Mouse (Mus musculus): ENCODE data around the gene Abcb8. TPM values are rescaled to one million over a fixed set of nuclear protein-coding genes. Genes with fewer than 3 reads are reported as not detected.
A peak's percentile ranks its signal among the peaks of the same experiment; 100 is the strongest.

Gene Abcb8
- polyA plus RNA-seq, 1 experiment from 2014 or later, result 45.7 TPM

DNA sequence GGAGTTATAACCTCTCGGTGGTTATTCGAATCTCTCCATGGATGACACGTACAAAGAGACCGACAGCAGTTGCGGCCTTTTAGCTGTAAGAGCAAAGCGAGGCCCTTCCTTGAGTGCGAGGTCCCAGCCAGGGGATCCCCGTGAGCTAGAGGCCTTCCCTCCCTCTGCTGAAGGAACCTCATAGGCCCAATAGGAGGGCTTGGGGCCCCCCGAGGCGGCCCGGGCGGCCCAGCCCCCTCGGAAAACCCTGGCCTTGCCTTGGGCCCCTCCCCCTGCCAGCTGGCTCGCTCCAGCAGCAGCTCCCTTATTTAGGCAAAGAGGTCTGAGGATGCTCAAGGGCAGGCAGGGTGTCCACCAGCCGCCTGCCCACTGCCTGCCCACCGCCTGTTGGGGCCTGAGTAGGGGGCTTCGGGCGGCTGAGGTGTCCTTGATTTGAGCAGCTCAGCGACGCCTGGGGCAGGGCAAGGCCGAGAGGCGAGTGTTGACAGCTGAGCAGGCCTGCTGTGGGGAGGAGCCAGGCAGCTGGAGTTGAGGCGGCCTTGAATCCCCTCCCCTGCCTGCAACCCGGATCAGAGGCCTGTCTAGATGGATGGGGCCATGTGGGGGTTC, 41.1 kb upstream of the Abcb8 start:
- peak overlapping the region; percentile 94 for H3K9ac ChIP-seq
- ATAC-seq (ENCODE audit: low FRiP score), result peak; percentile 12
- H3K4me2 ChIP-seq, result peak overlapping the region; percentile 87
- H3K4me1 ChIP-seq (replicated peaks), result peaks cover 65% of the 10 kb centered on the region
- H3K36me3 ChIP-seq, result no peaks in the 10 kb centered on the region
- peaks cover 20% of the 10 kb centered on the region for H3K27me3 ChIP-seq
- 2% methylated on average over 24 of the region's 24 CpGs for WGBS
- peak overlapping the region; percentile 98 for H3K27ac ChIP-seq
- H3K4me3 ChIP-seq, result peak overlapping the region; percentile 81
- H3K9me3 ChIP-seq, result no peaks in the 10 kb centered on the region

DNA sequence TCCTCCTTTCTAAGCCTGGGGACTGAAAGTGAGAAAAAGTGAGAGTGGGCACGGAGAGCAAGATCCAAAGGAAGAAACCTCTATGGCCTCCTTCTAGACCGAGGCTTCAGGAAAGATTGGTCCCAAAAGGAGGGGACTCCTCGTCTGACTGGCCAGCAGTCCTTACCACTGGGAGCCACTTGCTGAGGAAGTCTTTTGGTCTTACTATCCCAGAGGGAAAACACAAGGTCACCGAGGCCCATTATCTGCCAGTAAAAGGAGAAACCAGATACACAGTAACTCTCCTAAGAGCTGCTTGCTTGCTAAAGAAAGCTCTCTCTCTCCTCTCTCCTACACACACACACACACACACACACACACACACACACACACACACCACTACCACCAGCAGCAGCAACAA, 40.1 kb upstream of the Abcb8 start:
- Histone ChIP-seq H3K4me2 (no peak overlapping the region), H3K4me3 (no peak overlapping the region), H3K36me3 (no peaks in the 10 kb centered on the region), H3K4me1 (replicated peaks) (peaks cover 56% of the 10 kb centered on the region), H3K9me3 (no peaks in the 10 kb centered on the region), H3K27me3 (peaks cover 20% of the 10 kb centered on the region), H3K9ac (peak overlapping the region; percentile 94), H3K27ac (peak overlapping the region; percentile 98)
- WGBS, result 22% methylated on average over 4 of the region's 4 CpGs
- ATAC-seq (ENCODE audit: low FRiP score), result no peak

DNA sequence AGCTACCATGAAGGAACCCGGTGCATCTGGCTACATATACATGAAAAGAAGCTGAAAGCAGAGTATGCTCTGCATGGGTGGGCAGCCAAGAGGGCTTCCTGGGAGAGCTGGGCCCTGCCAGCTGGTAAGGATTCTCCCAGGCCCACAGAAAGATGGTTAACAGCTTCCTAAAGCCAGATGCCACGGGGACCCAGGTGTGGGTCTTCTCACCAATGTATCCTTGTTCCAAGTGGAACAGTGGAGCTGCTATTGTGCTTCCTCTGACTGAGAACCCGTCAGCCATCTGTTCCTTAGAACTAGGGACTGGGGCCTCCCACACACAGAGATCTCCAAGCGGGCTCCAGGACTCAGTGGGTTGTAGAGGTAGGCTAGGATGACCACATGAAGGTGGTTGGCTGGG, 36.7 kb upstream of the Abcb8 start:
- WGBS, result 43% methylated on average over 4 of the region's 4 CpGs
- Histone ChIP-seq H3K9me3 (no peaks in the 10 kb centered on the region), H3K4me1 (replicated peaks) (peaks cover 29% of the 10 kb centered on the region), H3K27me3 (0 out of 2 replicates have a peak, but pooled peaks cover 4% of the 10 kb centered on the region), H3K9ac (no peak overlapping the region), H3K4me2 (no peak overlapping the region), H3K36me3 (no peaks in the 10 kb centered on the region), H3K4me3 (no peak overlapping the region), H3K27ac (no peak overlapping the region)
- no peak for ATAC-seq (ENCODE audit: low FRiP score)

DNA sequence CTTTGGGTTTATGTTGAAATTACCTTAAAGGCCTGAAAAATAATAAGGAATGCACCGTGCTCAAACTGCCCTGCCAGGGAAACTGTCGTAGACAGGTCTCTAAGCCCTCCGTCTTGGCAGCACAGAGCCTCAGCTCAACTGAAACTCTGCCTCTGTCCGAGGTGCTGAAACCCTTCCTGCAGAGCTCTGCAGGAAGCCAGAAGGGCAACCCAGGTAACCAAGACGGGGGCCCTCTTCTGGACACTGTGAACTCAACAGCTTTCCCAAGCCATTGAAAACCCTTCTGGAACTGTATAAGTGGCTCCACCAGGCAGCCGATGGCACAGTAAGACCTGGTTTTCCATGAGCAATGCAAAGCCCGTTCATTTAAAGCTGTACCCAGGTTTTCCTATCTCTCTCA, 36.0 kb upstream of the Abcb8 start:
- H3K27ac ChIP-seq, result no peak overlapping the region
- H3K9ac ChIP-seq, result no peak overlapping the region
- H3K9me3 ChIP-seq, result no peaks in the 10 kb centered on the region
- peaks cover 22% of the 10 kb centered on the region for H3K4me1 ChIP-seq (replicated peaks)
- H3K4me2 ChIP-seq, result no peak overlapping the region
- H3K27me3 ChIP-seq, result 0 out of 2 replicates have a peak, but pooled peaks cover 4% of the 10 kb centered on the region
- no peak for ATAC-seq (ENCODE audit: low FRiP score)
- H3K4me3 ChIP-seq, result no peak overlapping the region
- H3K36me3 ChIP-seq, result no peaks in the 10 kb centered on the region
- 16% methylated on average over 7 of the region's 7 CpGs for WGBS

DNA sequence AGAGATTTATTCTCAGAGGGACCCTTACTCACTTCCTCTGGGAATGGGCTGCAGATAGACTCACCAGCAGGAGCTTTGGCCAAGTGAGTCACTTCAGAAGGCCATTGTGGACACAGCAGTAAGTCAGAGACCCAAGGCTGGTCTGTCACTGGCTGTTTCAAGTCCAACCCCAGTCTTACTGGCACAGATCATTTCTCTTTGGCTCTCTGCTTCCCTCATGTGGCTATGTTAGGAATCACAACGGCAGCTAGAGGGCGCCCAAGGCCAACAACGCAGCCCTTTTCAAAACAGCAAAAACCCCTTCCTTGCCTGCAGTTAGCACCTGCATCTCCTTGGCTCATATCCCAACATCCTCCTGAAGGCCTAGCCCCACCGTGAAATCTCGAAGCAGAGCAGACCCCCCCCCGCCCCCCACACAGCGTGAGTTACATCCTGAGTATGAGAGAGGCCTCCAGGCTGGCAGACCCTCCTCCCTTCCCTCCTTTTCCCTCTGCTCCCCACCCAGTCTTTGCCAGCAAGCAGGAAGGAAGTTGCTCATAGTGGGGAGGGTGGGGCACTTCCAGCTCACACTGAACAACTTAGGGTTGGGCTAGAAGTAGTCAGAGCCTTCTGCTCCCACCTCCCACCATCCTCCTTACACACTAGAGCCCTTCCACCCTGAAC, 32.5 kb upstream of the Abcb8 start:
- H3K27me3 ChIP-seq, result no peaks in the 10 kb centered on the region
- no peaks in the 10 kb centered on the region for H3K36me3 ChIP-seq
- H3K9ac ChIP-seq, result no peak overlapping the region
- no peak overlapping the region for H3K4me3 ChIP-seq
- 0 out of 2 replicates have a peak overlapping the region, but pooled peaks have one; percentile 12 for H3K27ac ChIP-seq
- H3K4me1 ChIP-seq (replicated peaks), result peaks cover 4% of the 10 kb centered on the region; the same call in 1 of the 2 replicates
- 0% methylated on average over 7 of the region's 7 CpGs for WGBS
- H3K4me2 ChIP-seq, result no peak overlapping the region
- peak; percentile 78 for ATAC-seq (ENCODE audit: low FRiP score)
- no peaks in the 10 kb centered on the region for H3K9me3 ChIP-seq

DNA sequence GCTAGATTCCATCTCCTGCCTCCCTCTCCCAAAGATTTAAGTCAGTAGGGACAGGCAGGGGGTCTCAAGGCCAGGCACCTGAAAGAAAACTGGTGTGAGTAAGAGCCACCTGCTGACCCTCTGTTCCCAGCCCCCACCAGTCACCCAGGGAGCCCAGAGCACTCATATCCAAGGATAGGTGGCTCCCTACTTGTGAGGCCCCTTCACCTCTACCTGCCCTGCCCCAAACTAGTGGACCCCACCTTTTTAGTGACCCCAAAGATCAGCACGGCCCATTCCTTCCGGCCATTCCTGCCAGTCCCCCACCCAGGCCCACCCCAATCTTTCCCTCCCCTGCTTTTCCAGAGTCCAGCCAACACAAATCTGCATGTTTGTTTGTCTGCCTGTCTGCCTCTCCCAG, 30.0 kb upstream of the Abcb8 start:
- Histone ChIP-seq H3K27ac (no peak overlapping the region), H3K9me3 (no peaks in the 10 kb centered on the region), H3K4me3 (no peak overlapping the region), H3K36me3 (no peaks in the 10 kb centered on the region), H3K4me1 (replicated peaks) (peaks cover 4% of the 10 kb centered on the region; the same call in 1 of the 2 replicates), H3K27me3 (no peaks in the 10 kb centered on the region), H3K4me2 (no peak overlapping the region), H3K9ac (no peak overlapping the region)
- no peak for ATAC-seq (ENCODE audit: low FRiP score)
- WGBS, result 88% methylated on average over 2 of the region's 2 CpGs

DNA sequence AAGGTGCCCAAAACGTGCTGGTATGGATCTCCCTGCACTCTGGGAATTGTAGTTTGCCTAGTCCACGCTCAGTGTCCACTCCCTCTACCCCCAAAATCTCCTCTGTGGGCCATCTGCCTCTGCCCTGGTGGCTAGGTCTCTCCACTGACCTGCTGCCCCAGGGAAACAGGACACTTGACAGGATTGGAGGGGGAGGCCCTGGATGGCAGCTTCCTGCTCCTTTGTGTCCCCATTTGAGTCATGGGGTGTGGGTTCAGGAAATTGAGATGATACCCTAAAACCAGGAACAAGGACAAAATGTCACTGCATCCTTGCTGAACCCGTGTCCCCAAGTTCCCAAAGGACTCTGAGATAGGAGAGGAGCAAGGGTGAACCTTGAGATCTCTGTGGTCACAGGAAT, 29.4 kb upstream of the Abcb8 start:
- H3K27me3 ChIP-seq, result no peaks in the 10 kb centered on the region
- H3K4me1 ChIP-seq (replicated peaks), result peaks cover 4% of the 10 kb centered on the region; the same call in 1 of the 2 replicates
- H3K4me2 ChIP-seq, result no peak overlapping the region
- H3K27ac ChIP-seq, result no peak overlapping the region
- 67% methylated on average over 3 of the region's 3 CpGs for WGBS
- no peak overlapping the region for H3K9ac ChIP-seq
- no peaks in the 10 kb centered on the region for H3K36me3 ChIP-seq
- no peaks in the 10 kb centered on the region for H3K9me3 ChIP-seq
- no peak overlapping the region for H3K4me3 ChIP-seq
- no peak for ATAC-seq (ENCODE audit: low FRiP score)

DNA sequence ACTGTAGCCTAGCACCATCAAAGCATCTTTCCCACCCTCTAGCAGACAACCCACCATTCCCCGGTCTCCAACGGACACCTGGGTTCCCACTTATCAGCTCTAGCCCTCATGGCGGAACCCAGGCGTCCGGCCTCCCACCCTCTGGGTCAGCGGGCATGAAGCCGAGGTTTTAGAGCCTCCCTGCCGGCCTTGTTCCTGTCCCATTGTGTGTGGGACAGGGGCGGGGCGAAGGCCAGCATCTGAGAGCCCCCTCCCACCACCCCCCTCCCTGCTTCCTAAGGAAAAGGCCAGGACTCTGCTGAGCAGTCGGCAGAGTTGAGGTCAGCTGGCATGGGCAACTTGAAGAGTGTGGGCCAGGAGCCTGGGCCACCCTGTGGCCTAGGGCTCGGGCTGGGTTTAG, 29.0 kb upstream of the Abcb8 start, which contains the start of gene Nos3:
TSS of gene Nos3 (plus strand) at position 303 of the 400 bp plus-strand sequence.
- WGBS, result 31% methylated on average over 12 of the region's 12 CpGs
- H3K36me3 ChIP-seq, result no peaks in the 10 kb centered on the region

DNA sequence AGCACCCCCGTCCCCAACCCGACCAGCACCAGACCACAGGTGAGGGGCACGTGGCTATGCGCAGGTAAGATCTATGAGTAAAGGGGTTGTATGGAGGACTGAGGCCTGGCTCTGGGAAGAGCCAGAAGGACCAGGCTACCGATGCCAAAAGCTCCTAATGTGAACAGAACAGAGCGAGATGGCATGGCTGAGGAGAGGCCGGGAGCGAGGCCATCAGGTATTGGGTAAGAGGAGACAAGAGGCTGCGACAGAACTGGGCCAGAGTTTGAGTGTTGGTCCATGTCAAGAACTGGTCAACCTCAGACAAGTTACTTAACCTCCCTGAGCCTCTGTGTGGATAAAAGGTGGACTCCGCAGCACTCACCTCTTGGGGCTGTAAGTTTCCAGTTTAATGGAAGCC, 28.5 kb upstream of the Abcb8 start:
- Histone ChIP-seq H3K4me1 (replicated peaks) (peaks cover 4% of the 10 kb centered on the region; the same call in 1 of the 2 replicates), H3K4me3 (peak overlapping the region; percentile 7; the same call in 1 of the 2 replicates), H3K27me3 (no peaks in the 10 kb centered on the region), H3K9ac (peak overlapping the region; percentile 43; the same call in 1 of the 2 replicates), H3K9me3 (no peaks in the 10 kb centered on the region), H3K27ac (no peak overlapping the region), H3K36me3 (no peaks in the 10 kb centered on the region), H3K4me2 (no peak overlapping the region)
- no peak for ATAC-seq (ENCODE audit: low FRiP score)
- 82% methylated on average over 10 of the region's 10 CpGs for WGBS

More for the DNA sequence above, 29.0 kb upstream of the Abcb8 start, which contains the start of gene Nos3:
- no peak within 1 kb of the TSS for H3K4me2 ChIP-seq
- ATAC-seq (ENCODE audit: low FRiP score), result no peak
- H3K27ac ChIP-seq, result no peak within 1 kb of the TSS
- peak within 1 kb of the TSS; percentile 43; the same call in 1 of the 2 replicates for H3K9ac ChIP-seq
- no peaks in the 10 kb centered on the region for H3K9me3 ChIP-seq
- no peaks in the 10 kb centered on the region for H3K27me3 ChIP-seq
- peaks cover 4% of the 10 kb centered on the region; the same call in 1 of the 2 replicates for H3K4me1 ChIP-seq (replicated peaks)
- H3K4me3 ChIP-seq, result peak within 1 kb of the TSS; percentile 7; the same call in 1 of the 2 replicates

DNA sequence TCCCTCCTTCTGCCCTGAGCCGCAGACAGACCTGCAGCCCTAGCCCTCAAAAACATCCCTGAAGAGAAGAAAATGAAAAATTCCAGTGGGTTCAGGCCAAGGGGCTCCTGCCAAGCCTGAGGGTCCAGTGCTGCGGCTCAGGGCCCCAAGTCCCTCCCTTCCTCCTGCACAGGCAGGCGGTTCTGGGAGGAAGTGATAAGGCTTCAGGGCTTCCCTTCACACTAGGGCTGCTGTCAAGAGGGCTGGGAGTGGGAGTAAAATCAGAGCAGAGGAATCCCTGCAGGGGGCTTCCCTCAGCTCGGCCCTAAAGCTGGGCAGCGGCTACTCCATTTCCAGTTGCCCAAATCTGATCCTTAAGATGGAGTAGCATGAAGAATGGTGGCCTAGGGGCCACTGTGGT, 27.9 kb upstream of the Abcb8 start:
- 65% methylated on average over 5 of the region's 5 CpGs for WGBS

DNA sequence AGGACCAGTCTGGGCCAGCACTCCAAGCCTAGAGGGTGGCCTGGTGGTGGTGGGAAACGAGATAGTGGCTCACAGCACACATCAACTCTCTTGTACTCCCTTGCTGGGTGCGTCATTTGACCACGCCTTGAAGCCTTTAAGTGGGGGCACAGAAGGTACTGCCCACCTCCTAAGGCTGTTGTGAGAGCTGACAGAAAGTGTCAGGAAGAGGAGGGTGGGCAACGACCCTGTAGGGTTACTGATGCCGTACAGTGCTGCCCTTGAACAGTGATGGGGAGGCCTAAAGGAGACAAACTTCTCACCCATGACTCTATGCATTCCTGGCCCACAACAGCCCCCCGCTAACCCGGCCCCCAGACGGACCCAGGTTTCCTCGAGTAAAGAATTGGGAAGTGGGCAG, 27.0 kb upstream of the Abcb8 start:
- no peak for ATAC-seq (ENCODE audit: low FRiP score)
- Histone ChIP-seq H3K27me3 (no peaks in the 10 kb centered on the region), H3K27ac (no peak overlapping the region), H3K4me1 (replicated peaks) (no peaks in the 10 kb centered on the region; the same call in 1 of the 2 replicates), H3K9me3 (no peaks in the 10 kb centered on the region), H3K4me2 (no peak overlapping the region), H3K9ac (no peak overlapping the region), H3K36me3 (no peaks in the 10 kb centered on the region), H3K4me3 (no peak overlapping the region)
- 86% methylated on average over 9 of the region's 9 CpGs for WGBS

More for the DNA sequence above, 27.9 kb upstream of the Abcb8 start:
- Histone ChIP-seq H3K27ac (no peak overlapping the region), H3K4me3 (peak overlapping the region; percentile 7; the same call in 1 of the 2 replicates), H3K9ac (no peak overlapping the region; the same call in 1 of the 2 replicates), H3K9me3 (no peaks in the 10 kb centered on the region), H3K36me3 (no peaks in the 10 kb centered on the region), H3K27me3 (no peaks in the 10 kb centered on the region), H3K4me1 (replicated peaks) (peaks cover 2% of the 10 kb centered on the region; the same call in 1 of the 2 replicates), H3K4me2 (no peak overlapping the region)
- no peak for ATAC-seq (ENCODE audit: low FRiP score)

DNA sequence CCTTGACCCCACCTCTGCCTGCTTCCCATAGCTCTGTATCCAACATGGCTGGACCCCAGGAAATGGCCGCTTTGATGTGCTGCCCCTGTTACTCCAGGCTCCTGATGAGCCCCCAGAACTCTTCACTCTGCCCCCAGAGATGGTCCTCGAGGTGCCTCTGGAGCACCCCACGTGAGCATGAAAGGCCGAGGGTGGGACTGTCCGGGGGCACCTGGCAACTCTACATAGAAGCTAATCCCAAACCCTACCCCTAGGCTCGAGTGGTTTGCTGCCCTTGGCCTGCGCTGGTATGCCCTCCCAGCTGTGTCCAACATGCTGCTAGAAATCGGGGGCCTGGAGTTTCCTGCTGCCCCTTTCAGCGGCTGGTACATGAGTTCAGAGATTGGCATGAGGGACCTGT, 23.7 kb upstream of the Abcb8 start:
- ATAC-seq (ENCODE audit: low FRiP score), result no peak
- H3K36me3 ChIP-seq, result no peaks in the 10 kb centered on the region
- H3K4me1 ChIP-seq (replicated peaks), result peaks cover 4% of the 10 kb centered on the region; the same call in 1 of the 2 replicates
- no peak overlapping the region for H3K27ac ChIP-seq
- no peak overlapping the region for H3K4me3 ChIP-seq
- H3K27me3 ChIP-seq, result no peaks in the 10 kb centered on the region
- no peaks in the 10 kb centered on the region for H3K9me3 ChIP-seq
- H3K9ac ChIP-seq, result no peak overlapping the region
- WGBS, result 80% methylated on average over 9 of the region's 9 CpGs
- no peak overlapping the region for H3K4me2 ChIP-seq

All from hindbrain, embryonic 13.5 days (tissue).